Mouse (Mus musculus) hindbrain, postnatal 0 days (tissue): ENCODE data around the gene Eral1. TPM values are rescaled to one million over a fixed set of nuclear protein-coding genes. Genes with fewer than 3 reads are reported as not detected.

Source experiments
- ATAC-seq: fragments of 200-750 bp; cut with Nextera tagmentation; 2 replicates; pipeline ENCODE4 v1.8.0; 2017; ENCODE audit warnings: mild to moderate bottlenecking, moderate TSS enrichment, moderate library complexity
- DNase-seq: peaks from one replicate; pipeline ENCODE4 v3.0.0-alpha.2; 2015; ENCODE audit warnings: low spot score
- H3K27ac ChIP-seq: fragments of 300-500 bp; sonication (generic); 2 replicates; pipeline ENCODE4 v1.5.1; 2014; ENCODE audit warnings: mild to moderate bottlenecking
- H3K27me3 ChIP-seq: fragments of 300-500 bp; sonication (generic); 2 replicates; pipeline ENCODE4 v1.6.1; 2014; ENCODE audit warnings: low read length, mixed read lengths; ENCODE audit not compliant: insufficient read depth
- H3K36me3 ChIP-seq: fragments of 300-500 bp; sonication (generic); 2 replicates; pipeline ENCODE4 v1.6.1; 2014; ENCODE audit warnings: low read length, mixed read lengths; ENCODE audit not compliant: insufficient read depth
- H3K4me1 ChIP-seq: fragments of 300-500 bp; sonication (generic); 2 replicates; pipeline ENCODE4 v1.6.1; 2014; ENCODE audit warnings: antibody characterized with exemption, low read length, mixed read lengths; ENCODE audit not compliant: insufficient read depth
- H3K4me2 ChIP-seq: fragments of 300-500 bp; sonication (generic); 2 replicates; pipeline ENCODE4 v1.6.1; 2014; ENCODE audit warnings: low read depth, mild to moderate bottlenecking, low read length, moderate library complexity, mixed read lengths
- H3K4me3 ChIP-seq: fragments of 300-500 bp; sonication (generic); 2 replicates; pipeline ENCODE4 v1.5.1; 2014; ENCODE audit warnings: low read length
- H3K9ac ChIP-seq: fragments of 300-500 bp; sonication (generic); replicated peaks from 2 replicates; pipeline ENCODE4 v1.6.1; 2014; ENCODE audit warnings: mild to moderate bottlenecking, low read length, moderate library complexity, mixed read lengths
- H3K9me3 ChIP-seq: fragments of 300-500 bp; sonication (generic); 2 replicates; pipeline ENCODE4 v1.6.1; 2016; ENCODE audit warnings: low read length, mixed read lengths
- CTCF ChIP-seq: IDR thresholded peaks from 2 replicates; pipeline ENCODE4 v1.5.1; 2016; ENCODE audit warnings: antibody characterized with exemption, control low read depth, low read depth
- WGBS: fragments of 180-500 bp; shearing (Covaris S2); extraction: QIAGEN DNeasy Blood & Tissue Kit; methylation state at CpG from one replicate; pipeline ENCODE4 v1.1.7; 2014; 5-methylcytosine and 5-hydroxymethylcytosine counted together
- polyA plus RNA-seq: library from polyadenylated mRNA; unstranded; fragments of >200 nt; fragmentation: Nextera tagmentation; extraction: Ambion mirVana; gene quantifications from 2 replicates; pipeline ENCODE4 v1.2.1, GENCODE M21; 2015
- total RNA-seq: library from RNA; depleted of rRNA; stranded (reverse); fragments of >200 nt; gene quantifications from 2 replicates; pipeline ENCODE4 v1.2.3, GENCODE M21; 2014

The Eral1 gene
- total and polyA plus RNA-seq, 2 experiments from 2014 or later: 26.9 to 38.4 TPM

- no peaks in the 10 kb centered on the region for H3K36me3 ChIP-seq
- TF ChIP-seq CTCF: no peak
- no peak overlapping the region for H3K9ac ChIP-seq
- no peak for ATAC-seq
- WGBS: 84% methylated on average over 8 of the region's 8 CpGs
- H3K9me3 ChIP-seq: no peaks in the 10 kb centered on the region
- H3K4me2 ChIP-seq: no peak overlapping the region
- H3K4me3 ChIP-seq: no peak overlapping the region
- H3K27me3 ChIP-seq: no peaks in the 10 kb centered on the region
- no peak for DNase-seq
- H3K27ac ChIP-seq: no peak overlapping the region
- peaks cover 6% of the 10 kb centered on the region for H3K4me1 ChIP-seq
Observed at GRCm38 (mm10) chr11:78119898-78120297, 39.7 kb upstream of the Eral1 start.

GRCm38 (mm10) chr11:78118467-78118866 is 38.3 kb upstream of the Eral1 start:
- no peak for TF ChIP-seq CTCF
- H3K27me3 ChIP-seq: no peaks in the 10 kb centered on the region
- no peak overlapping the region for H3K4me2 ChIP-seq
- H3K36me3 ChIP-seq: no peaks in the 10 kb centered on the region
- H3K27ac ChIP-seq: no peak overlapping the region
- H3K4me3 ChIP-seq: no peak overlapping the region
- H3K9me3 ChIP-seq: no peaks in the 10 kb centered on the region
- no peak for DNase-seq
- ATAC-seq: no peak
- H3K9ac ChIP-seq: no peak overlapping the region
- H3K4me1 ChIP-seq: peaks cover 11% of the 10 kb centered on the region

GRCm38 (mm10) chr11:78116146-78116410 is 35.9 kb upstream of the Eral1 start:
- no peaks in the 10 kb centered on the region for H3K27me3 ChIP-seq
- peak overlapping the region; percentile 79 for H3K4me2 ChIP-seq
- DNase-seq: no peak
- H3K36me3 ChIP-seq: no peaks in the 10 kb centered on the region
- peak overlapping the region; percentile 87 for H3K27ac ChIP-seq
- no peak for TF ChIP-seq CTCF
- H3K4me3 ChIP-seq: peak overlapping the region; percentile 78
- H3K4me1 ChIP-seq: peaks cover 11% of the 10 kb centered on the region
- peak overlapping the region; percentile 74 for H3K9ac ChIP-seq
- WGBS: 9% methylated on average over 5 of the region's 5 CpGs
- no peaks in the 10 kb centered on the region for H3K9me3 ChIP-seq
- no peak for ATAC-seq

GRCm38 (mm10) chr11:78115367-78116145 is 35.4 kb upstream of the Eral1 start:
- Histone ChIP-seq H3K4me2 (peak overlapping the region; percentile 79), H3K4me3 (peak overlapping the region; percentile 78), H3K27me3 (no peaks in the 10 kb centered on the region), H3K27ac (peak overlapping the region; percentile 87), H3K36me3 (no peaks in the 10 kb centered on the region), H3K9ac (peak overlapping the region; percentile 74), H3K4me1 (peaks cover 11% of the 10 kb centered on the region), H3K9me3 (no peaks in the 10 kb centered on the region)
- no peak for TF ChIP-seq CTCF
- ATAC-seq (peak; percentile 100), DNase-seq (peak; percentile 98)
- WGBS: 1% methylated on average over 31 of the region's 37 CpGs

- ATAC-seq: no peak
- H3K27me3 ChIP-seq: no peaks in the 10 kb centered on the region
- H3K4me2 ChIP-seq: peak overlapping the region; percentile 79
- peak overlapping the region; percentile 74 for H3K9ac ChIP-seq
- H3K36me3 ChIP-seq: no peaks in the 10 kb centered on the region
- H3K9me3 ChIP-seq: no peaks in the 10 kb centered on the region
- TF ChIP-seq CTCF: no peak
- DNase-seq: no peak
- peak overlapping the region; percentile 87 for H3K27ac ChIP-seq
- peak overlapping the region; percentile 78 for H3K4me3 ChIP-seq
- peaks cover 11% of the 10 kb centered on the region for H3K4me1 ChIP-seq
- 11% methylated on average over 19 of the region's 19 CpGs for WGBS
Observed at GRCm38 (mm10) chr11:78114676-78115366, 34.6 kb upstream of the Eral1 start.

- no peak overlapping the region for H3K4me2 ChIP-seq
- no peak overlapping the region for H3K4me3 ChIP-seq
- DNase-seq: peak; percentile 37
- H3K27me3 ChIP-seq: no peaks in the 10 kb centered on the region
- H3K9me3 ChIP-seq: no peaks in the 10 kb centered on the region
- no peak for TF ChIP-seq CTCF
- no peak overlapping the region for H3K9ac ChIP-seq
- H3K4me1 ChIP-seq: peaks cover 11% of the 10 kb centered on the region
- no peak for ATAC-seq
- H3K27ac ChIP-seq: peak overlapping the region; percentile 3; the same call in 1 of the 2 replicates
- H3K36me3 ChIP-seq: no peaks in the 10 kb centered on the region
- 49% methylated on average over 2 of the region's 2 CpGs for WGBS
Observed at GRCm38 (mm10) chr11:78113616-78114015, 33.4 kb upstream of the Eral1 start.

GRCm38 (mm10) chr11:78104501-78104900 is 24.3 kb upstream of the Eral1 start:
- Histone ChIP-seq H3K4me1 (no peaks in the 10 kb centered on the region), H3K36me3 (no peaks in the 10 kb centered on the region), H3K9me3 (no peaks in the 10 kb centered on the region), H3K9ac (no peak overlapping the region), H3K27me3 (no peaks in the 10 kb centered on the region), H3K4me3 (no peak overlapping the region), H3K27ac (no peak overlapping the region), H3K4me2 (no peak overlapping the region)
- no peak for TF ChIP-seq CTCF
- ATAC-seq: no peak
- 94% methylated on average over 5 of the region's 5 CpGs for WGBS
- DNase-seq: no peak
